Mouse (Mus musculus) embryonic fibroblast, embryonic 13.5 days (primary cell): ENCODE results near the gene Adora1.

Source experiments
- CTCF ChIP-seq: IDR thresholded peaks from 2 replicates; pipeline ENCODE4 v1.5.1; 2011; ENCODE audit warnings: mild to moderate bottlenecking, control low read depth, low read length, moderate library complexity, borderline replicate concordance; ENCODE audit not compliant: insufficient read depth
- POLR2A ChIP-seq: IDR thresholded peaks from 2 replicates; pipeline ENCODE4 v1.6.1; 2011; ENCODE audit warnings: low read depth, mild to moderate bottlenecking, control low read depth, low read length, moderate library complexity

- no peak for TF ChIP-seq CTCF
- no peak for TF ChIP-seq POLR2A
These were observed 12.8 kb downstream of the Adora1 start for GRCm38 (mm10) chr1:134222122-134223055.
